Mouse (Mus musculus) olfactory bulb, adult 2 months (tissue): ENCODE data around the gene Ascc1.

Experiments used
- CTCF ChIP-seq: fragments of 200-500 bp; IDR thresholded peaks from 2 replicates; pipeline ENCODE4 v1.5.1; 2012; ENCODE audit warnings: low read depth, mild to moderate bottlenecking, low read length, moderate library complexity; ENCODE audit not compliant: insufficient read depth
- POLR2A ChIP-seq: fragments of 200-500 bp; IDR thresholded peaks from 2 replicates; pipeline ENCODE4 v1.6.1; 2012; ENCODE audit warnings: mild to moderate bottlenecking, low read depth, low read length, moderate library complexity; ENCODE audit not compliant: insufficient read depth

DNA sequence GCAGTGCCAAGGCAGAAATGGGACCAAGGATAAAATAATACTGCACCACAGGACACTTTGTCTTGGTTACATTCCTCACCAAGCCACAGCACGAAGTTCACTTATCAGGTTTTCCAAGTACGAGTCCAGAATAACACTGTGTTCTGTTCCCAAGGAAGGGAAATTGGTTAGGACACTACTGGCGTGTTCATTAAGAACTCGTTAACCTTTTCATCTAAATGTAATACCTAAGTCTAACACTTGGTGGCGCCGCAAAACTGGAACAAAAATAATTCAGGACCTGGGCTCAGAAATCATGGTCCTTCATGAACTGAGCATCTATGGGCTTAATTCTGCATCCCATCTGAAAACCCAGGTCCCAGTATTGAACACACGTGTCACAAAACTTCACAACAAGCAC lies 5.0 kb upstream of the Ascc1 start:
- TF ChIP-seq CTCF (no peak), POLR2A (no peak)
